Mouse (Mus musculus): ENCODE measurements at regions not wholly inside any gene's neighbourhood (a gene's known extent, or its start where the extent isn't known, plus 50 kb on each side); places are given as distances from the start of the nearest gene placed in this dataset.

- WGBS = 58% methylated on average over 4 of the region's 4 CpGs
- Histone ChIP-seq H3K4me2 (no peak overlapping the region), H3K27me3 (replicated peaks) (no peaks in the 10 kb centered on the region), H3K27ac (ENCODE audit: poor library complexity, severe bottlenecking) (no peak overlapping the region), H3K4me1 (replicated peaks) (no peaks in the 10 kb centered on the region), H3K9me3 (replicated peaks) (peaks cover 12% of the 10 kb centered on the region), H3K36me3 (no peaks in the 10 kb centered on the region), H3K9ac (no peak overlapping the region), H3K4me3 (no peak overlapping the region)
- no peak for ATAC-seq (ENCODE audit: insufficient number of reproducible peaks, low FRiP score)
Observed at GRCm38 (mm10) chr15:88089486-88089885, 510.6 kb upstream of the Zdhhc25 start.

GRCm38 (mm10) chr15:88091390-88091789 lies 508.7 kb upstream of the Zdhhc25 start:
- WGBS = 85% methylated on average over 5 of the region's 5 CpGs
- ATAC-seq (ENCODE audit: insufficient number of reproducible peaks, low FRiP score) = no peak
- no peak overlapping the region for H3K27ac ChIP-seq (ENCODE audit: poor library complexity, severe bottlenecking)
- H3K4me3 ChIP-seq = no peak overlapping the region
- peaks cover 12% of the 10 kb centered on the region for H3K9me3 ChIP-seq (replicated peaks)
- H3K36me3 ChIP-seq = no peaks in the 10 kb centered on the region
- H3K27me3 ChIP-seq (replicated peaks) = no peaks in the 10 kb centered on the region
- no peak overlapping the region for H3K9ac ChIP-seq
- no peaks in the 10 kb centered on the region for H3K4me1 ChIP-seq (replicated peaks)
- no peak overlapping the region for H3K4me2 ChIP-seq

- no peak for ATAC-seq (ENCODE audit: insufficient number of reproducible peaks, low FRiP score)
- H3K9me3 ChIP-seq (replicated peaks) = no peaks in the 10 kb centered on the region
- H3K4me3 ChIP-seq = no peak overlapping the region
- H3K27ac ChIP-seq (ENCODE audit: poor library complexity, severe bottlenecking) = no peak overlapping the region
- WGBS = 43% methylated on average over 5 of the region's 5 CpGs
- 0 out of 2 replicates have a peak, but pooled peaks cover 4% of the 10 kb centered on the region for H3K27me3 ChIP-seq (replicated peaks)
- H3K9ac ChIP-seq = no peak overlapping the region
- no peaks in the 10 kb centered on the region for H3K4me1 ChIP-seq (replicated peaks)
- H3K4me2 ChIP-seq = no peak overlapping the region
- no peaks in the 10 kb centered on the region for H3K36me3 ChIP-seq
Observed at GRCm38 (mm10) chr15:88120376-88120775, 479.7 kb upstream of the Zdhhc25 start.

GRCm38 (mm10) chr15:88123907-88124523 lies 476.1 kb upstream of the Zdhhc25 start:
- no peak for ATAC-seq (ENCODE audit: insufficient number of reproducible peaks, low FRiP score)
- 83% methylated on average over 24 of the region's 24 CpGs for WGBS
- no peak overlapping the region for H3K4me2 ChIP-seq
- 0 out of 2 replicates have a peak, but pooled peaks cover 4% of the 10 kb centered on the region for H3K27me3 ChIP-seq (replicated peaks)
- no peak overlapping the region for H3K4me3 ChIP-seq
- no peaks in the 10 kb centered on the region for H3K4me1 ChIP-seq (replicated peaks)
- no peak overlapping the region for H3K27ac ChIP-seq (ENCODE audit: poor library complexity, severe bottlenecking)
- H3K36me3 ChIP-seq = no peaks in the 10 kb centered on the region
- H3K9me3 ChIP-seq (replicated peaks) = no peaks in the 10 kb centered on the region
- H3K9ac ChIP-seq = no peak overlapping the region

- Histone ChIP-seq H3K27ac (ENCODE audit: poor library complexity, severe bottlenecking) (no peak overlapping the region), H3K9me3 (replicated peaks) (no peaks in the 10 kb centered on the region), H3K9ac (no peak overlapping the region), H3K4me3 (no peak overlapping the region), H3K36me3 (no peaks in the 10 kb centered on the region), H3K27me3 (replicated peaks) (peaks cover 7% of the 10 kb centered on the region; the same call in 1 of the 2 replicates), H3K4me1 (replicated peaks) (no peaks in the 10 kb centered on the region), H3K4me2 (no peak overlapping the region)
- no peak for ATAC-seq (ENCODE audit: insufficient number of reproducible peaks, low FRiP score)
- WGBS = 42% methylated on average over 7 of the region's 7 CpGs
Observed at GRCm38 (mm10) chr15:88146118-88146517, 454.0 kb upstream of the Zdhhc25 start.

- WGBS = 49% methylated on average over 6 of the region's 6 CpGs
- ATAC-seq (ENCODE audit: insufficient number of reproducible peaks, low FRiP score) = no peak
- Histone ChIP-seq H3K27ac (ENCODE audit: poor library complexity, severe bottlenecking) (no peak overlapping the region), H3K4me1 (replicated peaks) (no peaks in the 10 kb centered on the region), H3K27me3 (replicated peaks) (peaks cover 7% of the 10 kb centered on the region; the same call in 1 of the 2 replicates), H3K4me3 (no peak overlapping the region), H3K9me3 (replicated peaks) (no peaks in the 10 kb centered on the region), H3K4me2 (no peak overlapping the region), H3K36me3 (no peaks in the 10 kb centered on the region), H3K9ac (no peak overlapping the region)
Observed at GRCm38 (mm10) chr15:88151199-88151598, 448.9 kb upstream of the Zdhhc25 start.

GRCm38 (mm10) chr15:88159618-88160170 lies 440.4 kb upstream of the Zdhhc25 start:
- H3K4me1 ChIP-seq (replicated peaks) = no peaks in the 10 kb centered on the region
- no peak overlapping the region for H3K27ac ChIP-seq (ENCODE audit: poor library complexity, severe bottlenecking)
- H3K4me3 ChIP-seq = no peak overlapping the region
- no peak for ATAC-seq (ENCODE audit: insufficient number of reproducible peaks, low FRiP score)
- H3K4me2 ChIP-seq = no peak overlapping the region
- no peak overlapping the region for H3K9ac ChIP-seq
- no peaks in the 10 kb centered on the region for H3K36me3 ChIP-seq
- 61% methylated on average over 2 of the region's 2 CpGs for WGBS
- no peaks in the 10 kb centered on the region; the same call in 1 of the 2 replicates for H3K9me3 ChIP-seq (replicated peaks)
- H3K27me3 ChIP-seq (replicated peaks) = no peaks in the 10 kb centered on the region

- no peaks in the 10 kb centered on the region; the same call in 1 of the 2 replicates for H3K9me3 ChIP-seq (replicated peaks)
- no peak overlapping the region for H3K9ac ChIP-seq
- 75% methylated on average over 4 of the region's 4 CpGs for WGBS
- H3K4me1 ChIP-seq (replicated peaks) = no peaks in the 10 kb centered on the region
- no peak overlapping the region for H3K4me2 ChIP-seq
- ATAC-seq (ENCODE audit: insufficient number of reproducible peaks, low FRiP score) = no peak
- no peak overlapping the region for H3K27ac ChIP-seq (ENCODE audit: poor library complexity, severe bottlenecking)
- H3K27me3 ChIP-seq (replicated peaks) = no peaks in the 10 kb centered on the region
- no peaks in the 10 kb centered on the region for H3K36me3 ChIP-seq
- no peak overlapping the region for H3K4me3 ChIP-seq
Observed at GRCm38 (mm10) chr15:88160291-88160690, 439.8 kb upstream of the Zdhhc25 start.

GRCm38 (mm10) chr15:88163438-88163837 lies 436.7 kb upstream of the Zdhhc25 start:
- Histone ChIP-seq H3K9me3 (replicated peaks) (peaks cover 5% of the 10 kb centered on the region; the same call in 1 of the 2 replicates), H3K36me3 (no peaks in the 10 kb centered on the region), H3K27me3 (replicated peaks) (no peaks in the 10 kb centered on the region), H3K4me1 (replicated peaks) (no peaks in the 10 kb centered on the region), H3K9ac (no peak overlapping the region), H3K4me3 (no peak overlapping the region), H3K27ac (ENCODE audit: poor library complexity, severe bottlenecking) (no peak overlapping the region), H3K4me2 (no peak overlapping the region)
- ATAC-seq (ENCODE audit: insufficient number of reproducible peaks, low FRiP score) = no peak
- 66% methylated on average over 3 of the region's 3 CpGs for WGBS

GRCm38 (mm10) chr15:88174326-88174725 lies 425.8 kb upstream of the Zdhhc25 start:
- Histone ChIP-seq H3K9me3 (replicated peaks) (no peaks in the 10 kb centered on the region), H3K4me3 (no peak overlapping the region), H3K27ac (ENCODE audit: poor library complexity, severe bottlenecking) (no peak overlapping the region), H3K9ac (no peak overlapping the region), H3K36me3 (no peaks in the 10 kb centered on the region), H3K27me3 (replicated peaks) (no peaks in the 10 kb centered on the region), H3K4me2 (no peak overlapping the region), H3K4me1 (replicated peaks) (no peaks in the 10 kb centered on the region)
- no peak for ATAC-seq (ENCODE audit: insufficient number of reproducible peaks, low FRiP score)
- 27% methylated on average over 3 of the region's 3 CpGs for WGBS

GRCm38 (mm10) chr15:88175991-88176390 lies 424.1 kb upstream of the Zdhhc25 start:
- no peaks in the 10 kb centered on the region for H3K27me3 ChIP-seq (replicated peaks)
- whole genome bisulfite sequencing = 67% methylated on average over 3 of the region's 3 CpGs

GRCm38 (mm10) chr15:88196539-88196938 lies 403.6 kb upstream of the Zdhhc25 start:
- H3K9me3 ChIP-seq (replicated peaks) = no peaks in the 10 kb centered on the region
- no peaks in the 10 kb centered on the region for H3K4me1 ChIP-seq (replicated peaks)
- ATAC-seq (ENCODE audit: insufficient number of reproducible peaks, low FRiP score) = no peak
- 80% methylated on average over 2 of the region's 2 CpGs for WGBS
- H3K27ac ChIP-seq (ENCODE audit: poor library complexity, severe bottlenecking) = no peak overlapping the region
- no peaks in the 10 kb centered on the region for H3K27me3 ChIP-seq (replicated peaks)
- no peak overlapping the region for H3K9ac ChIP-seq
- no peaks in the 10 kb centered on the region for H3K36me3 ChIP-seq
- H3K4me2 ChIP-seq = no peak overlapping the region
- no peak overlapping the region for H3K4me3 ChIP-seq

More at GRCm38 (mm10) chr15:88175991-88176390, 424.1 kb upstream of the Zdhhc25 start:
- H3K36me3 ChIP-seq = no peaks in the 10 kb centered on the region
- no peak overlapping the region for H3K4me3 ChIP-seq
- no peaks in the 10 kb centered on the region for H3K4me1 ChIP-seq (replicated peaks)
- H3K4me2 ChIP-seq = no peak overlapping the region
- ATAC-seq (ENCODE audit: insufficient number of reproducible peaks, low FRiP score) = no peak
- H3K9ac ChIP-seq = no peak overlapping the region
- no peaks in the 10 kb centered on the region for H3K9me3 ChIP-seq (replicated peaks)
- H3K27ac ChIP-seq (ENCODE audit: poor library complexity, severe bottlenecking) = no peak overlapping the region
